ENCODE assay signal across 15 mouse cellular contexts in genomic region chr10:28128011-28128410, GRCm38 (mm10). TPM values are rescaled to one million over a fixed set of nuclear protein-coding genes. Genes with fewer than 3 reads are reported as not detected.
DNase-seq lines count a peak whose midpoint lies in the region; ATAC-seq and TF ChIP-seq lines count a peak whose summit lies in the region.
"Had no signal": no experiment of that assay in that cellular context is flagged by ENCODE, and none has a peak within 500 bp of the region (broad histone marks: within the 10 kb centered on the region; RNA-seq: fewer than 3 reads in every experiment).

No protein-coding gene starts in this region.

- ATAC-seq in forebrain, embryonic 14.5 days: peak; percentile 50; the same call in 1 of the 2 replicates
- ATAC-seq in midbrain, postnatal 0 days (ENCODE audit: low FRiP score): no peak
- no peak for ATAC-seq in midbrain, embryonic 15.5 days (replicated peaks)
- ATAC-seq in hindbrain, embryonic 12.5 days (ENCODE audit: low FRiP score): no peak
- ATAC-seq: liver, embryonic 12.5 days; midbrain, embryonic 13.5 days had no signal

- H3K27ac ChIP-seq in forebrain, embryonic 14.5 days (ENCODE audit: low read depth, low read length): no peak overlapping the region
- H3K27ac ChIP-seq in forebrain, embryonic 10.5 days: no peak overlapping the region
- no peak overlapping the region for H3K27ac ChIP-seq in midbrain, postnatal 0 days (ENCODE audit: low read depth, low read length)
- H3K27ac ChIP-seq in midbrain, embryonic 15.5 days: no peak overlapping the region
- H3K27ac ChIP-seq in hindbrain, embryonic 12.5 days: no peak overlapping the region
- H3K27ac ChIP-seq: liver, embryonic 12.5 days; midbrain, embryonic 13.5 days had no signal

- H3K9ac ChIP-seq in forebrain, embryonic 14.5 days (ENCODE audit: low read length): no peak overlapping the region
- no peak overlapping the region for H3K9ac ChIP-seq in midbrain, postnatal 0 days (replicated peaks; ENCODE audit: low read length, poor library complexity, severe bottlenecking)
- H3K9ac ChIP-seq in midbrain, embryonic 15.5 days: no peak overlapping the region
- no peak overlapping the region for H3K9ac ChIP-seq in hindbrain, embryonic 12.5 days
- H3K9ac ChIP-seq: liver, embryonic 12.5 days; midbrain, embryonic 13.5 days had no signal

- H3K4me3 ChIP-seq in forebrain, embryonic 14.5 days (ENCODE audit: low read depth, low read length): no peak overlapping the region
- no peak overlapping the region for H3K4me3 ChIP-seq in forebrain, embryonic 10.5 days
- no peak overlapping the region for H3K4me3 ChIP-seq in midbrain, postnatal 0 days (ENCODE audit: low read depth, low read length)
- no peak overlapping the region for H3K4me3 ChIP-seq in midbrain, embryonic 15.5 days
- H3K4me3 ChIP-seq in hindbrain, embryonic 12.5 days: no peak overlapping the region
- H3K4me3 ChIP-seq: liver, embryonic 12.5 days; midbrain, embryonic 13.5 days had no signal

- no peaks in the 10 kb centered on the region for H3K4me1 ChIP-seq in forebrain, embryonic 14.5 days (ENCODE audit: control insufficient read depth, insufficient read depth, low read length)
- peaks cover 4% of the 10 kb centered on the region; the same call in 1 of the 2 replicates for H3K4me1 ChIP-seq in forebrain, embryonic 10.5 days
- H3K4me1 ChIP-seq in midbrain, postnatal 0 days (ENCODE audit: insufficient read depth, low read length): no peaks in the 10 kb centered on the region
- H3K4me1 ChIP-seq in midbrain, embryonic 15.5 days: no peaks in the 10 kb centered on the region
- H3K4me1 ChIP-seq in hindbrain, embryonic 12.5 days: no peaks in the 10 kb centered on the region
- H3K4me1 ChIP-seq: liver, embryonic 12.5 days; midbrain, embryonic 13.5 days had no signal

- DNase-seq in forebrain, embryonic 14.5 days (ENCODE audit: low spot score): peak; percentile 26
- no peak for DNase-seq in forebrain, embryonic 10.5 days (ENCODE audit: extremely low spot score, low spot score)
- DNase-seq in midbrain, postnatal 0 days (ENCODE audit: low spot score): peak; percentile 32
- peak; percentile 34 to 71 for DNase-seq in layer of hippocampus, postnatal 14 days (ENCODE audit: low spot score in 2 of 2)
- no peak for DNase-seq in urinary bladder, postnatal 36 days (ENCODE audit: low spot score in 2 of 2)
- no peak for DNase-seq in spleen, adult 18-20 months
- DNase-seq: cerebellum, postnatal 36 days; gastrocnemius, postnatal 14 days; kidney, adult 18-20 months; lung, postnatal 10 days had no signal

- no peak for TF ChIP-seq CTCF in midbrain, postnatal 0 days (IDR thresholded peaks at IDR 0.05)

- 88% methylated on average over 5 of the region's 5 CpGs for WGBS in forebrain, embryonic 14.5 days
- 86% methylated on average over 5 of the region's 5 CpGs for WGBS in forebrain, embryonic 10.5 days
- 80% methylated on average over 5 of the region's 5 CpGs for WGBS in midbrain, postnatal 0 days
- WGBS in midbrain, embryonic 15.5 days: 86% methylated on average over 5 of the region's 5 CpGs
- WGBS in hindbrain, embryonic 12.5 days: 77% methylated on average over 5 of the region's 5 CpGs

- no peaks in the 10 kb centered on the region for H3K36me3 ChIP-seq in forebrain, embryonic 14.5 days (ENCODE audit: control insufficient read depth, insufficient read depth, low read length)
- H3K36me3 ChIP-seq in forebrain, embryonic 10.5 days (replicated peaks): no peaks in the 10 kb centered on the region
- no peaks in the 10 kb centered on the region for H3K36me3 ChIP-seq in midbrain, postnatal 0 days (ENCODE audit: insufficient read depth, low read length)
- no peaks in the 10 kb centered on the region for H3K36me3 ChIP-seq in midbrain, embryonic 15.5 days (replicated peaks)
- H3K36me3 ChIP-seq in hindbrain, embryonic 12.5 days: no peaks in the 10 kb centered on the region
- H3K36me3 ChIP-seq: G1E; liver, embryonic 12.5 days; midbrain, embryonic 13.5 days had no signal

- no peaks in the 10 kb centered on the region for H3K9me3 ChIP-seq in forebrain, embryonic 14.5 days (replicated peaks; ENCODE audit: control insufficient read depth, low read length)
- no peaks in the 10 kb centered on the region for H3K9me3 ChIP-seq in forebrain, embryonic 10.5 days
- H3K9me3 ChIP-seq in midbrain, postnatal 0 days (ENCODE audit: low read length): no peaks in the 10 kb centered on the region
- H3K9me3 ChIP-seq in midbrain, embryonic 15.5 days: no peaks in the 10 kb centered on the region
- H3K9me3 ChIP-seq in hindbrain, embryonic 12.5 days (replicated peaks): no peaks in the 10 kb centered on the region
- H3K9me3 ChIP-seq: G1E; liver, embryonic 12.5 days; midbrain, embryonic 13.5 days had no signal

- no peaks in the 10 kb centered on the region for H3K27me3 ChIP-seq in forebrain, embryonic 14.5 days (replicated peaks; ENCODE audit: control insufficient read depth, insufficient read depth, low read length)
- no peaks in the 10 kb centered on the region for H3K27me3 ChIP-seq in forebrain, embryonic 10.5 days (ENCODE audit: poor library complexity, severe bottlenecking)
- H3K27me3 ChIP-seq in midbrain, postnatal 0 days (ENCODE audit: insufficient read depth, low read length): no peaks in the 10 kb centered on the region
- no peaks in the 10 kb centered on the region for H3K27me3 ChIP-seq in midbrain, embryonic 15.5 days (replicated peaks)
- no peaks in the 10 kb centered on the region for H3K27me3 ChIP-seq in hindbrain, embryonic 12.5 days
- H3K27me3 ChIP-seq: liver, embryonic 12.5 days; midbrain, embryonic 13.5 days had no signal

- H3K4me2 ChIP-seq in forebrain, embryonic 14.5 days (ENCODE audit: low read length): no peak overlapping the region
- no peak overlapping the region for H3K4me2 ChIP-seq in midbrain, postnatal 0 days (ENCODE audit: low read depth, low read length, poor library complexity, severe bottlenecking)
- H3K4me2 ChIP-seq in midbrain, embryonic 15.5 days: no peak overlapping the region
- no peak overlapping the region for H3K4me2 ChIP-seq in hindbrain, embryonic 12.5 days (replicated peaks)
- H3K4me2 ChIP-seq: liver, embryonic 12.5 days; midbrain, embryonic 13.5 days had no signal

RNA-seq across cellular contexts. Expression of gene Ptprk, which starts 53.4 kb away (rescaled TPM):
- polyA plus RNA-seq in forebrain, embryonic 14.5 days (2014; fragmentation: Nextera tagmentation; extraction: Ambion mirVana): 14.7 and 20.3 TPM in 2 replicates
- 37.3 and 38.1 TPM in 2 replicates for polyA plus RNA-seq in forebrain, embryonic 10.5 days (2016; fragmentation: Nextera tagmentation; extraction: Ambion mirVana)
- total RNA-seq in midbrain, postnatal 0 days (2014; rRNA removed): 43.4 and 51.6 TPM in 2 replicates
- polyA plus RNA-seq in midbrain, postnatal 0 days (2015; fragmentation: Nextera tagmentation; extraction: Ambion mirVana): 20.3 and 25.4 TPM in 2 replicates
- 32.4 and 33.3 TPM in 2 replicates for polyA plus RNA-seq in midbrain, embryonic 15.5 days (2015; fragmentation: Nextera tagmentation; extraction: Ambion mirVana)
- 10 to 100 TPM; 54.5 to 55.0 TPM for total RNA-seq in layer of hippocampus, postnatal 14 days (2021)
- 31.0 and 31.9 TPM in 2 replicates for polyA plus RNA-seq in hindbrain, embryonic 12.5 days (2016; fragmentation: Nextera tagmentation; extraction: Ambion mirVana)

Comparison
In these comparisons a context has a peak if more than half of its experiments do, and no peak if none do; other contexts are left out.
1. DNase-seq: peak in forebrain, embryonic 14.5 days (single experiment), midbrain, postnatal 0 days (single experiment) and layer of hippocampus, postnatal 14 days (2 of 2); none in forebrain, embryonic 10.5 days (single experiment), urinary bladder, postnatal 36 days (0 of 2) and spleen, adult 18-20 months (0 of 2).